Mouse (Mus musculus): ENCODE data around the gene Slc38a4. TPM values are rescaled to one million over a fixed set of nuclear protein-coding genes. Genes with fewer than 3 reads are reported as not detected.

The Slc38a4 gene
- total and polyA plus RNA-seq, 3 experiments = 0.13 to 0.51 (median 0.17) TPM

- Histone ChIP-seq H3K36me3 (replicated peaks in 1 of 2; ENCODE audit: control insufficient read depth in 1 of 2, insufficient read depth in 1 of 2, low read length in 1 of 2) (no peaks in the 10 kb centered on the region), H3K4me1 (ENCODE audit: control insufficient read depth in 1 of 2, insufficient read depth in 2 of 2) (no peaks in the 10 kb centered on the region), H3K27ac (ENCODE audit: insufficient read depth, low read depth) (no peak overlapping the region), H3K4me3 (replicated peaks in 1 of 3; ENCODE audit: low read depth in 2 of 3, low read length in 2 of 3, poor library complexity in 1 of 3) (no peak overlapping the region), H3K27me3 (replicated peaks) (no peaks in the 10 kb centered on the region), H3K79me2 (replicated peaks; ENCODE audit: control insufficient read depth, extremely low read depth, insufficient read depth, poor library complexity, severe bottlenecking) (no peaks in the 10 kb centered on the region), H3K9me3 (replicated peaks; ENCODE audit: low read length) (no peaks in the 10 kb centered on the region), H3K4me2 (ENCODE audit: insufficient read depth, low read depth, poor library complexity, severe bottlenecking) (no peak overlapping the region), H3K9ac (ENCODE audit: insufficient read depth, low read depth) (no peak overlapping the region)
- in situ Hi-C loops (cut with MboI; ENCODE audit: low pct_ligation_motif_present, low pct_unique_long_range_greater_than_20kb, low sequenced_read_pairs) (no loop called here), dilution Hi-C loops (cut with MboI; ENCODE audit: extremely low pct_ligation_motif_present, extremely low pct_unique_long_range_greater_than_20kb, low sequenced_read_pairs) (no loop called here)
- TF ChIP-seq JUND (conservative IDR thresholded peaks at IDR 0.05; ENCODE audit: low read depth, low read length) = no peak
- TF ChIP-seq ZKSCAN1 (IDR thresholded peaks at IDR 0.05; ENCODE audit: borderline replicate concordance, low read depth, low read length) = no peak
- TF ChIP-seq MAX (IDR thresholded peaks at IDR 0.05; ENCODE audit: low read length) = no peak
- no peak for TF ChIP-seq E2F4 (IDR thresholded peaks at IDR 0.05; ENCODE audit: insufficient replicate concordance, low read depth, low read length)
- TF ChIP-seq SIN3A (IDR thresholded peaks at IDR 0.05; ENCODE audit: low read length) = no peak
- TF ChIP-seq KAT2A (IDR thresholded peaks at IDR 0.05; ENCODE audit: insufficient replicate concordance, low read length) = no peak
- no peak for TF ChIP-seq NRF1 (IDR thresholded peaks at IDR 0.05; ENCODE audit: low read depth, low read length)
- no peak for TF ChIP-seq MEF2A (IDR thresholded peaks at IDR 0.05; ENCODE audit: borderline replicate concordance, low read depth, low read length)
- TF ChIP-seq POLR2AphosphoS2 (IDR thresholded peaks at IDR 0.05; ENCODE audit: low read depth, low read length) = no peak
- no peak for TF ChIP-seq JUN (IDR thresholded peaks at IDR 0.05; ENCODE audit: insufficient read depth, low read depth, low read length)
- no peak for TF ChIP-seq GABPA (IDR thresholded peaks at IDR 0.05; ENCODE audit: insufficient replicate concordance, low read depth, low read length)
- TF ChIP-seq ELF1 (IDR thresholded peaks at IDR 0.05; ENCODE audit: low read depth, low read length) = no peak
- no peak for TF ChIP-seq MAFK (IDR thresholded peaks at IDR 0.05; ENCODE audit: insufficient replicate concordance, low read length)
- no peak for DNase-seq (ENCODE audit: extremely low read depth)
Measured at GRCm38 (mm10) chr15:96999401-96999800, 56.4 kb downstream of the Slc38a4 start.

GRCm38 (mm10) chr15:96985618-96986017, 70.1 kb downstream of the Slc38a4 start:
- H3K27me3 ChIP-seq (replicated peaks) = no peaks in the 10 kb centered on the region
- no peaks in the 10 kb centered on the region for H3K79me2 ChIP-seq (replicated peaks; ENCODE audit: control insufficient read depth, extremely low read depth, insufficient read depth, poor library complexity, severe bottlenecking)
- TF ChIP-seq CHD2 (IDR thresholded peaks at IDR 0.05; ENCODE audit: low read length) (no peak), MYC (IDR thresholded peaks at IDR 0.05; ENCODE audit: low read depth, low read length) (no peak), MEF2A (IDR thresholded peaks at IDR 0.05; ENCODE audit: borderline replicate concordance, low read depth, low read length) (no peak), IRF4 (IDR thresholded peaks at IDR 0.05; ENCODE audit: low read depth, low read length) (no peak), NRF1 (IDR thresholded peaks at IDR 0.05; ENCODE audit: low read depth, low read length) (no peak), GABPA (IDR thresholded peaks at IDR 0.05; ENCODE audit: insufficient replicate concordance, low read depth, low read length) (no peak), POLR2A (IDR thresholded peaks at IDR 0.05; ENCODE audit: low read depth, low read length) (no peak), NELFE (IDR thresholded peaks at IDR 0.05; ENCODE audit: low read depth, low read length) (no peak), SMC3 (IDR thresholded peaks at IDR 0.05; ENCODE audit: low read depth, low read length) (no peak)
- no peak overlapping the region for H3K4me3 ChIP-seq (replicated peaks in 1 of 3; ENCODE audit: low read depth in 2 of 3, low read length in 2 of 3, poor library complexity in 1 of 3)
- no peaks in the 10 kb centered on the region for H3K9me3 ChIP-seq (replicated peaks; ENCODE audit: low read length)
- H3K9ac ChIP-seq (ENCODE audit: insufficient read depth, low read depth) = no peak overlapping the region
- dilution Hi-C loops (cut with MboI; ENCODE audit: extremely low pct_ligation_motif_present, extremely low pct_unique_long_range_greater_than_20kb, low sequenced_read_pairs) = no loop called here
- DNase-seq (ENCODE audit: extremely low read depth) = no peak
- no peaks in the 10 kb centered on the region for H3K36me3 ChIP-seq (replicated peaks in 1 of 2; ENCODE audit: control insufficient read depth in 1 of 2, insufficient read depth in 1 of 2, low read length in 1 of 2)
- no peaks in the 10 kb centered on the region for H3K4me1 ChIP-seq (ENCODE audit: control insufficient read depth in 1 of 2, insufficient read depth in 2 of 2)
- in situ Hi-C loops (cut with MboI; ENCODE audit: low pct_ligation_motif_present, low pct_unique_long_range_greater_than_20kb, low sequenced_read_pairs) = no loop called here
- H3K4me2 ChIP-seq (ENCODE audit: insufficient read depth, low read depth, poor library complexity, severe bottlenecking) = no peak overlapping the region
- H3K27ac ChIP-seq (ENCODE audit: insufficient read depth, low read depth) = no peak overlapping the region
